Mouse (Mus musculus) E14TG2a.4 (cell line): ENCODE measurements around the gene Nt5dc3.

Source experiments
- H3K27me3 ChIP-seq: 2 replicates; pipeline ENCODE4 v1.6.1; 2014; ENCODE audit warnings: low read length, control low read depth; ENCODE audit not compliant: insufficient read depth
- H3K36me3 ChIP-seq: 2 replicates; pipeline ENCODE4 v1.6.1; 2014; ENCODE audit warnings: low read length, control low read depth; ENCODE audit not compliant: insufficient read depth
- H3K4me1 ChIP-seq: replicated peaks from 2 replicates; pipeline ENCODE4 v1.6.1; 2014; ENCODE audit warnings: low read depth, low read length, control low read depth
- H3K4me3 ChIP-seq: replicated peaks from 2 replicates; pipeline ENCODE4 v1.5.1; 2014; ENCODE audit warnings: mild to moderate bottlenecking, low read length
- H3K9me3 ChIP-seq: 2 replicates; pipeline ENCODE4 v1.6.1; 2014; ENCODE audit warnings: low read length, control low read depth
- CTCF ChIP-seq: conservative IDR thresholded peaks from 2 replicates; pipeline ENCODE4 v1.5.1; 2014; ENCODE audit warnings: low read length
- NANOG ChIP-seq: IDR thresholded peaks from 2 replicates; pipeline ENCODE4 v1.6.1; 2014; ENCODE audit warnings: borderline replicate concordance, low read length, mixed read lengths
- POU5F1 ChIP-seq: IDR thresholded peaks from 2 replicates; pipeline ENCODE4 v1.6.1; 2014; ENCODE audit warnings: low read length, borderline replicate concordance

Nt5dc3 gene

DNA sequence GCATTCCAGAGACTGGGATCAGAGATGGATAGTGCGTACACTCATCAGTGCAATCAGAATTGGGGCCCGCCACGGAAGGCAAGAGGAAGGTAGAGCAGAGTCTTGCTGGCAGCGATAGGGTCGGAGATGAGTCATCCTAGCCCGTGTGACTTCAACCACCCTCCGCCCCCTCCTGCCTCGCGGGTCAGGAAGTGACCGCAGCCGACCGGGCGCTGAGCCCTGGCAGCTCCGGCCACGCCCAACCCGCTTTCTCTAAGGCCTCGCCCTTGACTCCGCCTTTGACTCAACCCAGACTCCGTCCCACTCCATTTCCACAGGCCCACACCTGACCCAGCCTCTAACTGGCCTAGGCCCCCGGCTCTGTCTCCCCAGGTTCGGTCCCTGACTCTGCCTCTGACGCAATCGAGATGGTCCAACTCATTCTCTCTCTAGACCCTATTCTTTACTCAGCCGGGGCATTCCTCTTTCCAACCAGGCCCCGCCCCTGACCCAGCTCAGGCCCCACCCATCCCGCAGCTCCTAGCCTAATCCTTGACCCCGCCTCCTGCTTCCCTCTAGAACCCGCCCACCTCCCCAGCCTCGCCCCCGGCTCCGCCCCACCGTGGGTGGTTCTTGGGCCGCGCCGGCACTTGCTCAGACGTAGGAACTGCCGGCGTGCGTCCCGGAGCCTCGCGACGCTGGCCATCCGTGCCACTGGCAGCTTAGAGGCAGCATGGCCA is at the start of gene Nt5dc3:
Gene Nt5dc3, plus strand, starts transcription at position 608 of the 719 bp plus-strand sequence.
- TF ChIP-seq CTCF (no peak), POU5F1 (no peak), NANOG (no peak)
- Histone ChIP-seq H3K36me3 (no peaks in the 10 kb centered on the region), H3K9me3 (no peaks in the 10 kb centered on the region), H3K4me1 (peaks cover 51% of the 10 kb centered on the region), H3K4me3 (peak within 1 kb of the TSS; percentile 91), H3K27me3 (peaks cover 8% of the 10 kb centered on the region; the same call in 1 of the 2 replicates)

DNA sequence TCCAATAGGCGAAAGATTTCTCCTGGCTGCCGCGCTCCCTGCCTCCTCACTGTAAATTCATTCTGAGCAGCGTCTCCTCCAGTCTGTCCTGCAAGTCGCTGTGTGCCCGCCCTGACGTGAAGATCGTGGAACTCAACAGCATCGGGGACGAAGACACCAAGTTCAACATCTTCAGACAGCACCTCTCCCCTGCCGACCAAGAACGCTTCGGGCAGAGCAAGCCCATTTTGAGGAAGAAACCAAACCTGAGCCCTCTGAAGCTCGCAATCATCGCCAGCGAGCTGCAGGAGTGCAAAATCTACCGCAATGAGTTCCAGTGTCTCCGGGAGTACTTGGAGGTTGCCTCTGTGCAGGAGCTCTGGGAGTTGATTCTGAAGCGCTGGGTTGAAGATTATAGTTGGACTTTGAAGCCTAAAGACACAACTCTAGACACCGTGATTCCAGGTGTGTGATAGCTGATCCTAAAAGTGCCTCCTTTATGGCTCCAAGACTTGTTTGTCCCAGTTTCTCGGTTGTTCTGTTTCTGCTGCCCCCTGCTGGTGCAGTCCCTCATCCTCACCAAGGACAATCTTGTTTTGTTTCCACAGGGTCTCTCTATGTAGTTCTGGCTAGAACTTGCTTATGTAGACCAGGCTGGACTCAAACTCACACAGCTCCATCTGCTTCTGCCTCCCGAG is 47.8 kb upstream of the Nt5dc3 start:
- Histone ChIP-seq H3K4me3 (peak overlapping the region; percentile 68), H3K9me3 (no peaks in the 10 kb centered on the region), H3K36me3 (no peaks in the 10 kb centered on the region), H3K27me3 (peaks cover 25% of the 10 kb centered on the region), H3K4me1 (peaks cover 39% of the 10 kb centered on the region)
- TF ChIP-seq NANOG: no peak
- peak; percentile 82 for TF ChIP-seq CTCF

DNA sequence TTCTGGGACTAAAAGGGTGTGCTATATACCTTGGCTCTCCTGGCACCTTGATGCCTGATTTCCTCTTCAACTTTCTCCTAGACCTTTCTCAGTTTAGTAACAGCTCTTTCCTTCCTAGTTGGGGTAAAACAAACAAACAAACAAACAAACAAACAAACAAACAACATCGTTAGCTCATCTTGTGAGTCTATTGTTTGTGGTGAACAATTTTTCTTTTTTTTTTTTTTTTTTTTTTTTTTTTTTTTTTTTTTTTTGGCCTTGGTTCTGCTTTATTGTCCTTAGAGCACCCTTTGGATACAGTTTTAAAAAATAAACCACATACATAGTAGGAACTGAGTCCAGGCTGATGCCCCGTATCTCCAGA is 47.3 kb upstream of the Nt5dc3 start:
- TF ChIP-seq POU5F1 (no peak), CTCF (no peak)
- Histone ChIP-seq H3K9me3 (no peaks in the 10 kb centered on the region), H3K4me1 (peaks cover 39% of the 10 kb centered on the region), H3K27me3 (peaks cover 25% of the 10 kb centered on the region), H3K4me3 (no peak overlapping the region), H3K36me3 (no peaks in the 10 kb centered on the region)

DNA sequence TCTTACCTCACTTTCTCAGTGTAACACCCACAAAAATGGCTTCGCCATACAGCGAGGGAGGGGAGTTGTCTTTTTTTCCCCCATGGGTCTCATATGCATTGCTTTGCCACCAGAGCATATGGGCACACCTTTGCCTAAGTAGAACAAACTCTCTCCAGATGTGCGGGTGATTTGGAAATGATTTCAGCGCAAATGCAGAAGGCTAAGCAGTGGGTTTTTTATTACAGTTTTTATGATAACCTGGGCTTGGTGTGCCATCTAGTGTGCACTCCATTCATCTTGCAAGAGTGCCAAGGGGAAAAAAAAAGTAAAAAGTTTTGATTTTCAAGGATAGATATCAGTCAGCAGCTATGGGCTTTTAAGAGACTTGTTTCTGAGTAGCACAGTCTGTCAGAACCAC is 43.8 kb upstream of the Nt5dc3 start:
- Histone ChIP-seq H3K4me1 (peaks cover 20% of the 10 kb centered on the region), H3K4me3 (no peak overlapping the region), H3K9me3 (no peaks in the 10 kb centered on the region), H3K27me3 (peaks cover 11% of the 10 kb centered on the region), H3K36me3 (no peaks in the 10 kb centered on the region)
- TF ChIP-seq NANOG (no peak), CTCF (no peak), POU5F1 (no peak)

DNA sequence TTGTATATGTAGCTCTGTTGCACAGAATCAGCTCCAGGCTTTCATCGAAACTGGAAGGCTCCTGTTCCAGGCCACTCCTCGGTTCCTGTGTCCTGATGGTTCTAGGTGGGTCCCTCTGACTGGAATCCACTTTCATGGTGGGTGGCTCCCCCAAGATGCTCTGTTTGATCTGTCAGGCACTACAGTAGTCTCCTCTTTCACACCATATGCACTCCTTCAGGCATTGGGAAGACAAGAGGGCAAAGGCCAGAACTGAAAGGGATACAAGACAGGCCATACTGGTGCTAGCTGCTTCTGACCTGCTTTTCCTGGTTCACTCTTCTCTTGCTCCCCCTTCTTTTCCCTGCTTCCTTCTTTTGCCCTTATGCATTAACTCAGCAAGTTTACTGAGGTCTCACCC is 35.9 kb upstream of the Nt5dc3 start:
- Histone ChIP-seq H3K4me1 (no peaks in the 10 kb centered on the region; the same call in 1 of the 2 replicates), H3K4me3 (no peak overlapping the region), H3K9me3 (no peaks in the 10 kb centered on the region; the same call in 1 of the 2 replicates), H3K27me3 (peaks cover 3% of the 10 kb centered on the region; the same call in 1 of the 2 replicates), H3K36me3 (no peaks in the 10 kb centered on the region)
- TF ChIP-seq POU5F1 (no peak), CTCF (no peak)

DNA sequence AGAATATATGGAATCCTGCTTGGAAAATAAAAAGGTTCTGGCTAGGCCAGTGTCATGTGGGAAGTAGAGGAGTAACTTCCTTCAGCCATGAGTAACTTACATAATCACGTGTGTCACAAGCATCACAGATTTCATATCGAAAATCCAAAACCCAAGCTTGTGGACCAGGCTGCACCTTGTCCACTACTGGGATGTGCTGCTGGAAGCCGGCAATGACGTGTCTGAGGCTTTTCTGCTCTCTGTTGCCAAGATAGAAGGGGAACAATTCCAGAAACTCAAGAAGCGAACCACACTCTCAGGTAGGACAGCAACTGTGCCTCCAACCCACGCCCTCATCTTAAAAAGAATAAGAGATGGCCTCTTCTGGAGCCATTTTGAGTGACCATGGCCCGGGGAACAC is 34.5 kb upstream of the Nt5dc3 start:
- no peak for TF ChIP-seq POU5F1
- TF ChIP-seq CTCF: no peak
- no peak for TF ChIP-seq NANOG
- H3K4me3 ChIP-seq: no peak overlapping the region
- no peaks in the 10 kb centered on the region; the same call in 1 of the 2 replicates for H3K9me3 ChIP-seq
- H3K27me3 ChIP-seq: peaks cover 3% of the 10 kb centered on the region; the same call in 1 of the 2 replicates
- no peaks in the 10 kb centered on the region for H3K36me3 ChIP-seq
- H3K4me1 ChIP-seq: no peaks in the 10 kb centered on the region; the same call in 1 of the 2 replicates

DNA sequence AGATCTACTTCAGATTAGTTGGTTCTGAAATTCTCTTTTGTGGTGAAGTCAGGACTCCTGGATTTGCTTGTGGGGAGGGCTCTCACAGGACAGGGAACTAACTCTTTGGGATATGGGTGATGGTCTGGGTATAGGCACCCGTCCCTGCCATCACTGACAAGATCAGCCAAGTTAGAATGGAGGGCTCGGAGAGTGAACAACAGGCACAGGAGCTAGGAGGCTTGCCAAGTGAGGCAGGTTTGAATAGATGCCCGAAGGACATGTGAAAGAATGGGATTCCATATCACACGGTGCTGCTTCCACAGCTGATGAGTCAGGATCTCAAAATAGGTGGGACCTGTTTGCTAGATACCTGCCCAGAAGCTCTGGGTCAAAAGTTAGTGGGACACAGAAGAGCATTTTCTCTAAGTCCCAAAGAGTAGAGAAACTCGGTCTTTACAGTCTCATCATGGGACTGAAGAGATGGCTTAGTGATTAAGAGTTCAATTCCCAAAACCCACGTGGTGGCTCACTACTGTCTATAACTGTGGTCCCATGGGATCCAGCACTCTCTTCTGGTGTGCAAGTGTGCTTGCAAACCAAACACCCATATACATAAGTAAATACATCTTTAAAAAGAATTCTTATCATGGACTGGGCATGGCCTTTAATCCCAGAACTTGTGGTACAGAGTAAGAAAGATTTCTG is 22.8 kb upstream of the Nt5dc3 start:
- H3K4me3 ChIP-seq: no peak overlapping the region
- H3K27me3 ChIP-seq: no peaks in the 10 kb centered on the region
- TF ChIP-seq POU5F1 (no peak), NANOG (no peak), CTCF (no peak)
- H3K9me3 ChIP-seq: no peaks in the 10 kb centered on the region
- no peaks in the 10 kb centered on the region for H3K36me3 ChIP-seq
- H3K4me1 ChIP-seq: peaks cover 5% of the 10 kb centered on the region

DNA sequence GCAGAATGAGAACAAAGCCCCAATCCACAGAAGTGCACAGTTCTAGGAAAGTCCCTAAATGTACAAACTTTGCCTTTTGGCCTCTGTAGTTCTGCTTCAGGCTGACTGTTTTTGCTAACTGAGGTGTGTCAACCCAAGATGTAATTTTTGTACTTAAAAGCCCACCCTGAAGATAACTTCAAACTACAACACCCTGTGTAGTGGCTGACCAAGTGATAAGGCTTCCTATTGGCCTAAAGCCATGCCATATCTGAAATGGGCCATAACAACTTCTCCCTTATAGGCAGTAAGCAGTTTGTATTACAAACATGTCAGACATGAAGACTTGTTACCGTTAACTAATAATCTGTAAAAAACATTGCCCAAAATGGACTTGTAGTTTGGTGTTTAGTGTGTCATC is 21.1 kb upstream of the Nt5dc3 start:
- TF ChIP-seq NANOG (no peak), POU5F1 (no peak), CTCF (no peak)
- no peaks in the 10 kb centered on the region for H3K36me3 ChIP-seq
- peaks cover 22% of the 10 kb centered on the region for H3K4me1 ChIP-seq
- no peaks in the 10 kb centered on the region for H3K27me3 ChIP-seq
- H3K4me3 ChIP-seq: no peak overlapping the region
- 0 out of 2 replicates have a peak, but pooled peaks cover under 1% of the 10 kb centered on the region for H3K9me3 ChIP-seq

DNA sequence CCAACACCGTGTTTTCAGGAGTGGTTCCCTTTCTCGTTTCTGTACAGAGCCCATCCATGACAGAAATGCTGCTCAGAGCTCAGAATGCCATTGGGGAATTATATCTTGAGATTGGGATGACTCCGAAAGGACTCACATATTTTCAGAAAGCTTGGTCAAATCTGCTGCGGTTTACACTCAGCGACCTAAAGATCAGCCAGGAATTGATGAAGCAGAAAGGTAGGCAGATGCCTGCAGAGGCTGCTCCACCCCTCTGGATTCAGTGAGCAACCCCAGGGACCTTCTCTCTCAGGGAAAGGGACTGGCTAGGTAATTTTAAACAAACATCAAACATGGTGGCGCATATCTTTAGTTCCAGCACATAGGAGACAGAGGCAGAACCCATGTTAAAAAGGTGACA is 20.6 kb upstream of the Nt5dc3 start:
- H3K4me1 ChIP-seq: peaks cover 25% of the 10 kb centered on the region
- TF ChIP-seq NANOG (no peak), CTCF (no peak), POU5F1 (no peak)
- no peaks in the 10 kb centered on the region for H3K27me3 ChIP-seq
- H3K36me3 ChIP-seq: no peaks in the 10 kb centered on the region
- H3K9me3 ChIP-seq: peaks cover 4% of the 10 kb centered on the region; the same call in 1 of the 2 replicates
- no peak overlapping the region for H3K4me3 ChIP-seq
